Mouse (Mus musculus) liver, adult 2 months (tissue): ENCODE measurements around the gene Utrn. TPM values are rescaled to one million over a fixed set of nuclear protein-coding genes. Genes with fewer than 3 reads are reported as not detected.

Experiments used
- DNase-seq: peaks from one replicate; pipeline ENCODE4 v3.0.0-alpha.2; 2011; ENCODE audit warnings: low read depth, low spot score; ENCODE audit errors: extremely low read depth
- H3K27ac ChIP-seq: fragments of 200-500 bp; replicated peaks from 2 replicates; pipeline ENCODE4 v1.5.1; 2012; ENCODE audit warnings: low read depth, mild to moderate bottlenecking, control low read depth, inconsistent platforms, low read length; ENCODE audit not compliant: insufficient read depth
- H3K27me3 ChIP-seq: fragments of 200-500 bp; 2 replicates; pipeline ENCODE4 v1.6.1; 2012; ENCODE audit warnings: mild to moderate bottlenecking, moderate library complexity, low read length, inconsistent platforms; ENCODE audit not compliant: control insufficient read depth, insufficient read depth
- H3K36me3 ChIP-seq: fragments of 200-500 bp; 2 replicates; pipeline ENCODE4 v1.6.1; 2012; ENCODE audit warnings: low read length, inconsistent platforms; ENCODE audit not compliant: control insufficient read depth, insufficient read depth
- H3K4me1 ChIP-seq: fragments of 200-500 bp; 2 replicates; pipeline ENCODE4 v1.6.1; 2011; ENCODE audit warnings: low read length; ENCODE audit not compliant: control insufficient read depth, insufficient read depth
- H3K4me3 ChIP-seq: fragments of 200-500 bp; 2 replicates; pipeline ENCODE4 v1.5.1; 2011; ENCODE audit warnings: low read depth, mild to moderate bottlenecking, control low read depth, low read length, moderate library complexity; ENCODE audit not compliant: insufficient read depth
- H3K79me2 ChIP-seq: fragments of 200-500 bp; 2 replicates; pipeline ENCODE4 v1.6.1; 2012; ENCODE audit warnings: inconsistent platforms, mild to moderate bottlenecking, low read length, moderate library complexity; ENCODE audit not compliant: control insufficient read depth, insufficient read depth
- H3K9ac ChIP-seq: fragments of 200-500 bp; 2 replicates; pipeline ENCODE4 v1.6.1; 2012; ENCODE audit warnings: low read depth, mild to moderate bottlenecking, control low read depth, inconsistent platforms, low read length
- CTCF ChIP-seq: fragments of 200-500 bp; IDR thresholded peaks from 2 replicates; pipeline ENCODE4 v1.5.1; 2011; ENCODE audit warnings: low read depth, low read length, control low read depth
- POLR2A ChIP-seq: fragments of 200-500 bp; IDR thresholded peaks from 2 replicates; pipeline ENCODE4 v1.6.1; 2011; ENCODE audit warnings: low read length, control low read depth; ENCODE audit not compliant: insufficient read depth; ENCODE audit errors: extremely low read depth
- WGBS: fragments of 180-500 bp; shearing (Covaris S2); methylation state at CpG from one replicate; pipeline ENCODE4 v1.1.7; 2018; 5-methylcytosine and 5-hydroxymethylcytosine counted together
- polyA plus RNA-seq: library from polyadenylated mRNA; depleted of rRNA; stranded (reverse); fragments of >200 nt; gene quantifications from 2 replicates; pipeline ENCODE4 v1.2.3, GENCODE M21; 2012
- total RNA-seq: library from RNA; depleted of rRNA; stranded (reverse); fragments of >200 nt; gene quantifications from 2 replicates; pipeline ENCODE4 v1.2.3, GENCODE M21; 2014

Gene Utrn
- total and polyA plus RNA-seq, 2 experiments: 5.9 to 25.7 TPM

DNA sequence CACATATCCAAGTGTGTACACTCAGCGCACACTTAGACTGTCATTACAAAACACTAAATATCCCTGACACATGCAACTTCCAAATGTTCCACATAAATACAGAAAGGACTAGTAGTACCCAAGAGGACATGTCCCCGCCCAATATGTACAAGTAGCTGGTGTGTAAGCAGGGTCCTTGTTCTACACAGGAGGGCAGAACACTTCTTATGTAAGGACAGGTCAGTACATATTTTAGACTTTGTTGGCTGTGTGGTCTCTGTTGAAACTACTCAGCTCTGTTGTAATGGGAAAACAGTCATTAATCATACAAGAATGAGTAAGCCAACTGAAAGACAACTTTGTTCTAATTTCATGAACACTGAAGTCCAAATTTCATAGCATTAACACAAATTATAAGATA is 114.3 kb downstream of the Utrn start:
- Histone ChIP-seq H3K79me2 (no peaks in the 10 kb centered on the region), H3K4me1 (no peaks in the 10 kb centered on the region), H3K9ac (no peak overlapping the region), H3K36me3 (peaks cover 3% of the 10 kb centered on the region; the same call in 1 of the 2 replicates), H3K4me3 (no peak overlapping the region), H3K27ac (no peak overlapping the region), H3K27me3 (no peaks in the 10 kb centered on the region)
- WGBS: 98% methylated on average over 2 of the region's 2 CpGs
- peak; percentile 41 for DNase-seq
- no peak for TF ChIP-seq POLR2A
- no peak for TF ChIP-seq CTCF

DNA sequence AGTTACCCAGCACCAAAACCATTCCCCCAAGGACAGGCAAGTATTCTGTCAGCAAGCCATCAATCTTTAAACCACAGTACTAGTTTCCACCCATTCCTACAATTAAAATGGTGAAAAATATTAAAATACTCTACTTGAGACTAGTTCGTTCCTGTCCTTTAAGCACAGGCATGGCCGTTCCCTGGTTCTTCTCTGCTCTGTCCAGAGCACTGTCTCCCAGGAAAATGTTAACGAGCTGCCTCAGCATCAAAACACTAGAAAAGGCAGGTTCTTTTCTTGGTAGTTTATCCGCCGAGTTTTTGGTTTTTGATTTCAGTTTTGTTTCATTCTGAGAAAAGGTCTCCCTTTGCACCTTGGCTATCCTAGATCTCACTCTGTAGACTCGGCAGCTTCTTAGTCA is 115.0 kb downstream of the Utrn start:
- H3K27ac ChIP-seq: no peak overlapping the region
- H3K27me3 ChIP-seq: no peaks in the 10 kb centered on the region
- no peaks in the 10 kb centered on the region for H3K79me2 ChIP-seq
- no peak overlapping the region for H3K9ac ChIP-seq
- H3K4me1 ChIP-seq: no peaks in the 10 kb centered on the region
- H3K4me3 ChIP-seq: no peak overlapping the region
- peaks cover 8% of the 10 kb centered on the region; the same call in 1 of the 2 replicates for H3K36me3 ChIP-seq
- TF ChIP-seq CTCF (no peak), POLR2A (no peak)
- no peak for DNase-seq
- WGBS: 97% methylated on average over 6 of the region's 6 CpGs

DNA sequence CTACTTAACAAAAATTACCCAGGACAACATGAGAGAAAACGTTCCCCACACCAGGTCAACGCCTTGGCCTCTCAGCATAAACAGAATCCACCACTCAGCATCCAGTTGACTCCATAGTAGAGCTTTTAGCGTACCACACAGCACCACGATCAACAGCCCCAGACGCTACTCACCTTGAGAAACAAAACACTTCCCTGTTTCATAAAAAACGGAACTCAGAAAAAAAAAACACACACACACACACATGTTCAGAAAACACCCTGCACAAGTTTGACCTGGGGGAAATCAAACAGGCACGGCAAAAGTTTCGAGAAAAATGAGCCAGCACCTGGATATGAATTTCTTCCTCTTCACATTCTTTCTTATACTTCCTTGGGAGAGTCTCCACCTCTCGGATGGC is 125.4 kb downstream of the Utrn start:
- no peak for DNase-seq
- WGBS: 94% methylated on average over 9 of the region's 9 CpGs
- H3K79me2 ChIP-seq: no peaks in the 10 kb centered on the region
- H3K36me3 ChIP-seq: peaks cover 20% of the 10 kb centered on the region
- no peak overlapping the region for H3K4me3 ChIP-seq
- TF ChIP-seq POLR2A (no peak), CTCF (no peak)
- no peaks in the 10 kb centered on the region for H3K27me3 ChIP-seq
- no peak overlapping the region for H3K9ac ChIP-seq
- H3K27ac ChIP-seq: no peak overlapping the region
- no peaks in the 10 kb centered on the region for H3K4me1 ChIP-seq

DNA sequence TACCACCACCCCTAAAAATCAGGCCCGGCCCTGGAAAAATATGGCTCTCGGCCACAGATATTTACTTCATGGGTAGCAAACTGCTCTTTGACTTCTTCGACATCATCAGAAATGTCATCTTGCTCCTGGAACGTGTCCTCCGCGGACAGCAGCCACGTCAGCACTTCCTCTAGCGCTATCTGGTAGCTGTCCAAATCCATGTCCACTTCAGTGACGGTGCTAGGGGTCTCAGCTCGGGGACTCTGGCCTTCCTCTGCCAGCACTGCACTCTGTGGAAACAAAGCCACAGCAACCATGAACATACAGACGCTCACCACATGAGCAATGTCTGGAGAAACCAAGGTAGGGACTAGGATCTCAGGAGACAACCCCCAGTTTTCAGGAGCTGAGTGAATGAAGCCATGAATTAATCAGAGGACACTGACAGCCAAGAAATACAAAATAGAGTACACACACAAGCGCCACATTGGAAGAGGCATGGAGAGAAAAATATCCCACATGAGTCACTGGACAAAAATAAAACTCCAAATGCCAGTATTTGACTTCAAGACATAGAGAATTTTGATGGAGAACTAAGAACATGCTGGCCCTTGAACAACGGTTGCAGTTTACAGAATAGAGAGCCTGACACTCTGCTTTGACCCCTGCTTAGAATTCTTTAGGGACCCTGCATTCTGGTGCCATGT is 129.7 kb downstream of the Utrn start:
- TF ChIP-seq POLR2A (no peak), CTCF (no peak)
- DNase-seq: no peak
- no peak overlapping the region for H3K4me3 ChIP-seq
- no peaks in the 10 kb centered on the region for H3K79me2 ChIP-seq
- H3K9ac ChIP-seq: no peak overlapping the region
- H3K27ac ChIP-seq: no peak overlapping the region
- peaks cover 28% of the 10 kb centered on the region for H3K36me3 ChIP-seq
- 82% methylated on average over 13 of the region's 13 CpGs for WGBS
- no peaks in the 10 kb centered on the region for H3K4me1 ChIP-seq
- H3K27me3 ChIP-seq: no peaks in the 10 kb centered on the region

- no peak overlapping the region for H3K27ac ChIP-seq
- no peaks in the 10 kb centered on the region for H3K27me3 ChIP-seq
- H3K4me3 ChIP-seq: no peak overlapping the region
- H3K36me3 ChIP-seq: peaks cover 28% of the 10 kb centered on the region
- TF ChIP-seq POLR2A (no peak), CTCF (no peak)
- no peaks in the 10 kb centered on the region for H3K79me2 ChIP-seq
- no peaks in the 10 kb centered on the region for H3K4me1 ChIP-seq
- 94% methylated on average over 9 of the region's 9 CpGs for WGBS
- no peak for DNase-seq
- H3K9ac ChIP-seq: no peak overlapping the region
Observed at GRCm38 (mm10) chr10:12737926-12738325, 131.2 kb downstream of the Utrn start.

DNA sequence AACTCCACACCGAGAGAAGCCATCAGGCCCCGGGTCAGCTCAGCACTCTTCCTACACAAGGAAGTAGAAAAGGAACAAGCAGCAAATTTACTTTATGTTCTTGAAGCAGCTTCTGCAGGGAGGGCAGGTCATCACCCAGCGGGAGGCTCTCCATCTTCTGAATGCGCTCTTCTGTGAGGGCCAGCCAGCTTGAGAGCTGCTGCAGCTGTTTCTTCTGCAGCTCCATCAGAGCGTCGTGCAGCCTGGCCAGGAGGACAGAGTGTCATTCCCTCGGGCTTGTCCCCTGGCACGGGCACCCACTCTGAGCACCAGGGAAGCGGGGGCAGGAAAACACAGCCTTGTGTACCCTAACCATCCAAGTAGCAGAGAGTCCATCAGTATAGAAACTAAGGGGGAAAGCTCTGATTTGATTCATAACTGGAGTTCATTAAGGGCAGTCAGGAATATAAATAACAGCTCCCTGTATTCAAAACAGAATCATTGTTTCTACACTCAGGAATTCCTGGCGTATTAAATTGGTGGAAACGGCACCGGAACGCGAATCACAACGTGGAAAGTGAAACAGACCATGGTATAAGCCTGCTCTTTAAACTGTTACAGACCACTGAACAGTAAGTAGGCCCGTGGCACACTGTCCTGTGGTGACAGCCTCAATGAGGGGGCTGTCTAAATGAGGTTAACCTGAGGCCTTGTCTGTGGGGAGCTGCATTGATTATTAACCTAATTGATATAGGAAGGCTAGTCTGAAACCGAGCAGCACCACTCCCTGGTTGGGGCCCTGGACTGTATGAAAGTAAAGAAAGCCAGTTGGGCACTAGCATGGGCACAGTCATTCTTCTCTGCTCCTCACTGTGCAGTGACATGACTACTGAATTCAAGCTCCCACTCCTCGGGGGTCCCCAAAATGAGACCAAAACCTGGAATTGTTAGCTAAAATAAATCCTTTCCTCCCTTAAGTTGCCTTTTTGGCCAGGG is 132.0 kb downstream of the Utrn start:
- Histone ChIP-seq H3K36me3 (peaks cover 30% of the 10 kb centered on the region), H3K27me3 (no peaks in the 10 kb centered on the region), H3K9ac (no peak overlapping the region), H3K4me1 (no peaks in the 10 kb centered on the region), H3K4me3 (no peak overlapping the region), H3K27ac (no peak overlapping the region), H3K79me2 (no peaks in the 10 kb centered on the region)
- 87% methylated on average over 18 of the region's 18 CpGs for WGBS
- no peak for DNase-seq
- TF ChIP-seq CTCF: no peak
- no peak for TF ChIP-seq POLR2A
